Mouse (Mus musculus) liver, postnatal 0 days (tissue): ENCODE results near the gene Slc1a2.

Experiments
- CTCF ChIP-seq: sonication (generic); IDR thresholded peaks from 2 replicates; pipeline ENCODE4 v1.5.1; 2016; ENCODE audit warnings: antibody characterized with exemption, low read depth
- EP300 ChIP-seq: IDR thresholded peaks from 2 replicates; pipeline ENCODE4 v1.6.1; 2016; ENCODE audit warnings: antibody characterized with exemption, low read depth, mild to moderate bottlenecking

GRCm38 (mm10) chr2:102658163-102658660, at the start of gene Slc1a2:
- TF ChIP-seq EP300 (no peak), CTCF (no peak)
